Mouse (Mus musculus) small intestine, adult 2 months (tissue): Measurements from ENCODE around the gene Olfr1279.

ENCODE experiments used
- CTCF ChIP-seq: fragments of 200-500 bp; IDR thresholded peaks from 2 replicates; pipeline ENCODE4 v1.5.1; 2012; ENCODE audit warnings: low read depth, mild to moderate bottlenecking, control low read depth, inconsistent platforms, low read length, moderate library complexity, mixed read lengths; ENCODE audit not compliant: insufficient replicate concordance, insufficient read length; ENCODE audit errors: extremely low read depth
- POLR2A ChIP-seq: fragments of 200-500 bp; IDR thresholded peaks from 2 replicates; pipeline ENCODE4 v1.6.1; 2012; ENCODE audit warnings: low read depth, mild to moderate bottlenecking, control low read depth, inconsistent platforms, low read length, moderate library complexity

DNA sequence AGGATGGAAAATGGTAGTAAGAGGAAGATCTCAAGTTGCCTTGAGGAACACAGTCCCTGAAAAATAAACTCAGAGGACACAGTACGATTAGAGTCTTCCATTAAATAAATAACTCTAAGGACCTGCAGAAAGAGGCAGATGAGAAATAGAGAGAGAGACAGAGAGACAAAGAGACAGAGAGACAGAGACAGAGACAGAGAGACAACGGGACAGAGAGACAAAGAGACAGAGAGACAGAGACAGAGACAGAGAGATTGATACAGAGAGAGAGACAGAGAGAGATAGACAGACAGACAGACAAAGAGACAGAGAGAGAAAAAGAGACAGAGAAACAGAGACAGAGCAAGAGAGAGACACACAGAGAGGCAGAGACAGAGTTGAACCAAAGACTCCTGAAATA is 35.5 kb downstream of the Olfr1279 start, which contains the start of gene Olfr1282:
- no peak for TF ChIP-seq CTCF
- no peak for TF ChIP-seq POLR2A
